Mouse (Mus musculus) gastrocnemius, postnatal 36 days (tissue): Measurements from ENCODE around the gene Crispld2. TPM values are rescaled to one million over a fixed set of nuclear protein-coding genes. Genes with fewer than 3 reads are reported as not detected.

ENCODE experiments used
- DNase-seq, 2 experiments: peaks; one replicate each; pipeline ENCODE4 v3.0.0; 2022
- intact Hi-C: fragments of 180-260 bp; cut with DNase I; formaldehyde crosslinking; loops from one replicate; pipeline ENCODE4 v1.15.1; 2025
- total RNA-seq, 2 experiments: library from RNA; stranded (reverse); gene quantifications; 2 replicates each; pipeline ENCODE4 v1.2.3; 2021

Crispld2 gene
- total RNA-seq, 2 experiments from 2014 or later = 8.1 to 12.3 TPM

DNA sequence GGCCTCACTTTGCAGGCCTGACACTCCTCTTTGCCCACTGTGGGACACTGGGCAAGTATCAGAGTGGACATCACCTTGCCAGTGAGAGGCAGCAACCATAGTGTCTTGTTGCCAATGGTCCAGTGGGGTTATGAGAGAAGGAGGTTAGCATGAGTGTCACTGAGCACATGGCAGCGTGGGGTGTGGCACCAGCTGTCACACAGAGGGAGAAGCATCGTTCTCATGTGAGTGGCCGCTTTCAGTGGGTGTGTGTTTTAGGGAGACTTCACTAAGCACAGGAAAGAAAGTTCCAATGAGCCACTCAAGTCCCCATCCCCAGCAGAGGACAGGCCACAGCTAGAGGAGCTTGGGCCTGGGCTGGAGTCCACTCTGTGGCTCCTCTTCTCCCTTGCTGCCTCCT is 62.6 kb downstream of the Crispld2 start:
- DNase-seq = no peak
- intact Hi-C loops = no loop called here

DNA sequence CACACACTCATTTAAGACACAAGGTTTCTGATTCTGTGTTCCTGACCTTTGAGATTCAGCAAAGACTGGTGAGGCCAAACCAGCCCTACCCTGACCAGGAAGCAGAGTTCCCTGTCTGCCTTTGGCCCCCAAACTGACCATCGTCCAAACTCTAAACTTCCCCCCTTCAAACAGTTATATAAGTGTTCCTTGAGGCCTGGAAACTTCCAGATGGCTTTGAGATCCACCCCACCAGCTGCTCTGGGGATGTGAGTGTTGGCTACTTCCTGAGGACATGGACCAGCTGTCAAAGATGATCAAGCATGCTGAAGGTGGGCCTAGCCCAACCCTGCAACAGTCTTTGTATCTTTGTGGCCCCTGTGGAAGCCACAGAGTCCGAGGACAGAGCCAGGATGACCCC is 64.8 kb downstream of the Crispld2 start:
- DNase-seq = no peak
- intact Hi-C loops = no loop called here

DNA sequence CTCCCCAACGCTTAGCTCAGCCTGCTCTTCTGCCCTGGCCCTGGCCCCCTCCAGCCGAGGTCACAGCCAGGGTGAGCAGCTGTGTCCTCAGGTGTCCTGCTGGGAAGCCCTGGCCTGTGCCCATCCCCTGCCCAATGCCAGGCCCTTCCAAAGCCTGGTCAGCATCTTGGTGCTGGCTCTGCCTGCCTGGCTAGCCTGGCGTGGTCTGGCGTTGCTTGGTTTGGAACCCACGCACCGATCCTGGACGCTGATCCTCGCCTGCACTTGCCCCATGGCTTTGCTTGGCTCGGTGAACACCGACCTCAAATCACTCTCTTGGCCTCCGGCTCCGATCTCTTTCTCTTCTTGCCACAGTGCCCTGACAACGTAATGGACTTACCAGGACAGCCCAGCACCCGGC is 70.5 kb downstream of the Crispld2 start:
- peak; percentile 54 to 62 for DNase-seq
- intact Hi-C loops = loop anchor here (2.0 kb wide), 1 partner anchor 16 kb away; no protein-coding TSS in a partner anchor

DNA sequence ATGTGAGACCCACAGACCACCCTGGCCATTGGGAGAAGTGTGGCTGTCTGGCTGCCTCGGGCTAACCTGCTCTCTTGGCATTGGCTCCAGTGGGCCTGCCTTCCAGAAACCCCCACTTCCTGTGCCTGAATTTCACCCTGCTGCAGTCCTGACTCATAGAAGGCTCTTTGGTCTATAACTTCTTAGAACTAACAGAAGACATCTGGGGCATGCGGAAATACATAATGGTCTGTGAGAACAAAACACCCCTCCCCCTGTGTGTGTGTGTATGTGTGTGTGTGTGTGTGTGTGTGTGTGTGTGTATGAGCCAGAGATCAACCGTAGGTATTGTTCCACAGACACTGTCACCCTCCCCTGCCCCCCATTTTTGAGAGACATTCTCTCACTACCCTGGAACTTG is 71.1 kb downstream of the Crispld2 start:
- DNase-seq = no peak
- intact Hi-C loops = loop anchor here (2.0 kb wide), 1 partner anchor 17 kb away; no protein-coding TSS in a partner anchor

DNA sequence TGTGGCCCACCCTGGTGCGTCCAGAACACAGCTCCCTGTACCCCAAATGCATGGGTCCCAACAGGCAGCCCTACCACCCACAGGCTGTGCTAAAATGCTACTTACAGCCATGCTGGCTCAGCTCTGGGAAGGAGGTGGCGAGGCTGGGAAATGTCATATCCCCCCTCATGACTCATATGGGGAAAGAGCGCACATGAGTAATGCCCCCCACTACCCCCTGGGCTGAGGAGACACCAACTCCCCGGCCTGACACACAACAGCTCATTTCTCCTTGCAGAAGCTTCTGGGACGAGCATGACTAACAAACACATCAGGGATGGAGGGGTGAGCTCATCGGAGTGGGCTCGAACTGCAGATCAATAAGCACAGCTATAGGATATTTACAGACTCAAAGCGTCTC is 73.4 kb downstream of the Crispld2 start:
- intact Hi-C loops = loop anchor here (5.0 kb wide), 1 partner anchor 63 kb away; no protein-coding TSS in a partner anchor
- no peak for DNase-seq

DNA sequence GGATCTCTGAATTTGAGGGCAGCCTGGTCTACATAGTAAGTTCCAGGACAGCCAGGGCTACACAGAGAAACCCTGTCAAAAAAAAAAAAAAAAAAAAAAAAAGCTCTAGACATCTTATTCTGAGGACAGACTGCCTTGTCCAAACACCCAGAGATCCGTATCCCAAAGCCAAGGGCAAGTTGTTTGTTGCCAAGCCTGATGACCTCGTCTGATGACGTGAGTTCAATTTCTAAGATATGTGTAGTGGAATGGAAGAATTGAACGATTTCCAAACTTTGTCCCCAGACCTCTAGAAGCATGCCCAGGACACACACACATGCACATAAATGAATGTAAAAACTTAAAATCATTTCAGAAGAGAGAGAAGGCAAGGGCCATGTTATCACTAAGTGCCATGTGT is 74.0 kb downstream of the Crispld2 start:
- DNase-seq = no peak
- intact Hi-C loops = loop anchor here (5.0 kb wide), 1 partner anchor 64 kb away; no protein-coding TSS in a partner anchor

DNA sequence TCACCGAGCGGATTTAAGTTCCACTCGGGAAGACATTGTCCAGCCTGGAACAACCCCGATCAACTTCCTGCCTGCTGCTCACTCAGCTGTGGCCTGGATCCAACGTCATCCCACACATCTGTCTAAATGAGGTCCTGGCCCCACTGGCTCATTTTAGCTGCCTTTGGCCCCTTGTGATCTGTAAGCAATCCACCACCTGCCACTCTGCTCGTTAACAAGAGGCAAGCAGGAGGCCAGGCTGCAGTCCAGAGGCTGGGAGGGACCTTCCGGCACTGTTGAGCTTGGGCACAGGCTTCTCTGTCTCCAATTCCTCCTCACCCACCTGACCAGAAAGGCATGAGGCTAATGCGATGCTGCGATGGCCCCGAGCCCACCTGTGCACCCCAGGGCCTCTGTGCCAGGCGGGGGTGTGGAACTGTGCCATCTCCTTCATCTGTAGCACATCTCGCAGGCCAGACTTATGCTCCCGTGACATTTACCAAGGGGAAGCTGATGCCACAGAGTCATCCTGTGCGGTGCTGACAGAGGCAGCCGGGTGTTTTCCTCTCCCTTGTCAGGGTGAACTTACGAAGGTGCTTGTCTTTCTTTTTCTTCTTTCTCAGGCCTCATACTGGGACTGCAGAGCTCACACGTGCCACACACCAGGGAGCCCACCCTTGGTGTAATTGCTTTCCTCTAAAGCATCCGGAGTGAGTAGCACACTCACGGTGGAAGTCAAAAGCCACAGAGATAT is 75.9 kb downstream of the Crispld2 start:
- intact Hi-C loops = loop anchor here (5.0 kb wide), 1 partner anchor 66 kb away; no protein-coding TSS in a partner anchor
- DNase-seq = peak; percentile 77 to 83

DNA sequence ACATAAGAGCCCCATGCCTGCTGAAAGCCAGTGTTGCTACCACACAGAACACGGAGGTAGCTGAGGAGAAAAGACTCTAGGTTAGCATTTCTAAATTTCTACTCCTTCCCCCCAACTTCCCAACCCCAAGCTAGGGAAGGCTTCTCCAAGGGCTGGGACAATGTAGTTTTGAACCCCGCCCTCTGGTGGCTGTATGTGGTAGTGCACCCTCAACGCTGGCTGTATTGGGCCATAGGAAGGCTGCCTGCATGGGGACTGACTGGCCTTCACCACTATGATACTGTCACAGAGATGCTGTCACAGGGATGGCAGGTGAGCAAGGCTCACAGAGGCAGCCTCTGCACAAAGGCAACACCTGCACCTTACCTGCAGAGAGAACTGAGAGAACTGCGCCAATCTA is 79.4 kb downstream of the Crispld2 start:
- intact Hi-C loops = loop anchor here (5.0 kb wide), 2 partner anchors 79 to 289 kb away; partner anchors contain the start of gene Crispld2
- peak; percentile 83 to 88 for DNase-seq

DNA sequence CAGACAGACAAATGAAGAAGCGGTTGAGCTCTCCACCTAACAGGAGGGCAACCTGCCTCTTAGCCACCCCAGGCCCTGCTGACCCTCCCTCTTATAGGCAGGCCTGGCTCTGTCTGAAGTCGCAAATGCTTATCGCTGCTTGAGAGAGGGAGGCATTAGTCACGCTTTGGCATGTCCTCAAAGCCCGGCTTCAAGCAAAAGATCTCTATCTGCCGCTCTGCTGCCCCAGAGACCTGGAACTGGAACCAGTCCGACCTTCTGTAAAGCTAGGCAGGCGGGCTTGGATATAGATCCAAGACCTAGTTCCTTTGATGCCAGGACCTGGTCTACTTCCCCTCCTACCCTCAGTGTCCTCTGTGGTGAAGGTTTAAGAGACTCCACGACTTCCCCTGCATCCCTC is 80.0 kb downstream of the Crispld2 start:
- intact Hi-C loops = loop anchor here (5.0 kb wide), 2 partner anchors 80 to 290 kb away; partner anchors contain the start of gene Crispld2
- peak in 1 of 2 experiments; percentile 44 for DNase-seq

DNA sequence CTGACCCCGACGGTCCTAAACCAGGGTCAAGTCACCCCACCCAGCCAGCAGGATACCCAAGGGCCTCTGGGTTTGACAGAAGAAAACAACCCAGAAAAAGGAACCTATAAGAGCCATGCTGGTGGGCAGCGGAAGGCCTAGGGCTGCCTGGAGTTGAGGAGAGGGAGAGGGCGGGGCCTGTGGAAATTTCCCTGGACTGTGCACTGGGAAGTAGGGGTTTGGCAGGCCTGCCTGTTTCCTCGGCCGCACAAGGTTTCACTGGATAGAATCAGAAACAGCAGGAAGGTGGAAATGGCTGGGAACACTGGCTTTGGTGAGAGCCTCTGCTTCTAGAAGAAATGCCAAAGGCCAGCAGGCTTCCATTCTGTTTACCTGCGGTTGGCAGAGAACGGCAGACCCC is 80.6 kb downstream of the Crispld2 start:
- intact Hi-C loops = loop anchor here (5.0 kb wide), 2 partner anchors 81 to 291 kb away; partner anchors contain the start of gene Crispld2
- peak in 1 of 2 experiments; percentile 41 for DNase-seq

DNA sequence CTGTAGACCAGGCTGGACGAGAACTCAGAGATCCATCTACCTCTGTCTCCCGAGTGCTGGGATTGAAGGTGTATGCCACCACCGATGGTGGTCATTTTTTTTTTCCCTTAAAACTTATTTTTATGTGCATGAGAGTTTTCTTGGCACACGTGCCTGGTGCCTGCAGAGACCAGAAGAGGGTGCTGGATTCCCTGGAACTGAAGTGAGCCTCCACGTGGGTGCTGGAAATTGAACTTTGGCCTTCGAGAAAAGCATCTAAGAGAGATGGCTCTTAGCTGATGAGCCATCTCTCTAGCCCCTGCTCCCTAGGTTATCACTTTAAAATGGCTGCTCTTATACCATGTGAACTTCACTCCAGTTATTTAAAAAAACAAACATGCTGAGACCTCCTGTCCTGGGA is 82.3 kb downstream of the Crispld2 start:
- DNase-seq = no peak
- intact Hi-C loops = loop anchor here (5.0 kb wide), 2 partner anchors 82 to 292 kb away; partner anchors contain the start of gene Crispld2

DNA sequence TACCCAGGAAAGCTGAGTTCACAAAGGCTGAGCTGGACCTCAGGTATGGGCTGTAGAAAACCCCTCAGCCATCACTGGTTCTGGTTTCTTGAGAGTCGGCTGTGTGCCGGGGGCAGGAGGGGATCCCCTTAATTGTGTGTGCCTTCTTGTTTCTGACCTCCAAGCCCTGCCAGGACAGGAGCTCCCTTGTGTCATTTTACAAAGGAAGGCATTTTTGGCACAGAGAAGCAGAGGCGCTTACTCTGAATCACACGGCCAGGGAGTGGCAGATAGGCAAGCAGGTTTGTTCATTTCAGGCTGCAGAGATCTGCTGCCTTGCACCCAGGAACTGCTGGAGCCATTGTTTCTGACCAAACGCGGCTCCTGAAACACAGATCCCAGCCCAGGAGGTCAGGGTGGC is 83.1 kb downstream of the Crispld2 start:
- intact Hi-C loops = no loop called here

DNA sequence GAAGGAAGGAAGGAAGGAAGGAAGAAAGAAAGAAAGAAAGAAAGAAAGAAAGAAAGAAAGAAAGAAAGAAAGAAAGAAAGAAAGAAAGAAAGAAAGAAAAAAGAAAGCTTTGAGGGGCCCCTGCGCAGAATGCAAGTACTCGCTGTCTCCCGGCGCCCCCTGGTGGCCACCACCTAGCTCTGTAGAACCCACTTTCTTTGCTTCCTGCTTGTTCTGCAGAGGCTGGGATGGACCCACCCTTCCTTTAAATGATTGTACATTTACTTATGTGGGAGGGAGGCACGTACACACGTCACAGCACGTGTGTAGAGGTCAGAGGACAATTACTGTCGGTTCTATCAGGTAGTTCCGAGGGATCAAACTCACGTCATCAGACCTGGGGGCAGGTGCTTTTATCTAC is 85.8 kb downstream of the Crispld2 start:
- intact Hi-C loops = loop anchor here (1.0 kb wide), 1 partner anchor 134 kb away; no protein-coding TSS in a partner anchor
- peak; percentile 63 to 64 for DNase-seq

More for the DNA sequence above, 83.1 kb downstream of the Crispld2 start:
- DNase-seq = no peak

DNA sequence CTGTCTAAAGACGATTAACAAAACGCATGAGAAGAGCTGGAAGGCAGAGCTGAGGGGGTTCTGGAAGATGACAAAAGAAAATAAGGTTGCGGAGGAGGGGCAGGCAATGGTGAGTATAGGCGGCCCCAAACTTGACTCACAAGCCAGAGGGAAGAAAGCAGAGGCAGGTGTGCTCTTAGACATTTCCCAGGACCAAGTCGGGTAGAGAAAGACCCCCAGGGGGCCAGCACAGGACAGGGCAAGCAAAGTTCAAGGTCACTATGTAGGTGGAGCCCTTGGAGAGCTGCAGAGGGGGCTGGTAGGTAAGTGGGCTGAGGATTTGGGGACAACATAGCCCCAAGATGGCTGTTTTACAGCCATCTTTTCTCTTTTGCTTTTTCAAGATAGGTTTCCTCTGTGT is 87.1 kb downstream of the Crispld2 start:
- DNase-seq = no peak
- intact Hi-C loops = no loop called here

DNA sequence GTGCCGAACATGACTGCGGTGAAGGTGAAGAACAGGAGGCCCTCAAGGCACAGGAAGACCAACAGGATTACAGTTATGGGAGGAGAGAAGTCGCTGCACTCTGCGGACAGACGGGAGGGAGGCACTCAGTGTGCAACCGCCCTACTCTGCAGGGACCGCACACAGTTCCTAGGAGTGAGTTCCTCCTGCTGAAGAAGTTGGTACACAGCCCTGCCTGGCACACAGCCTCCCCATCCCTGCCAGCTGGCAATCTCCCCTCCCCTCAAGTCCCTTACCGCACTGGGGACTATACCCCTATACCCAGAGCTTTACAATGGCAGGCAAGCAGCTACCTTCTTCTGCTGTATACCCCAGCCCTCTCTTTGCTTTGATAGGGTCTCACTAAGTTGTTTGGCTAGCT is 91.0 kb downstream of the Crispld2 start:
- DNase-seq = no peak
- intact Hi-C loops = loop anchor here (10.0 kb wide), 1 partner anchor 378 kb away; the partner anchor contains the start of gene Atp2c2

DNA sequence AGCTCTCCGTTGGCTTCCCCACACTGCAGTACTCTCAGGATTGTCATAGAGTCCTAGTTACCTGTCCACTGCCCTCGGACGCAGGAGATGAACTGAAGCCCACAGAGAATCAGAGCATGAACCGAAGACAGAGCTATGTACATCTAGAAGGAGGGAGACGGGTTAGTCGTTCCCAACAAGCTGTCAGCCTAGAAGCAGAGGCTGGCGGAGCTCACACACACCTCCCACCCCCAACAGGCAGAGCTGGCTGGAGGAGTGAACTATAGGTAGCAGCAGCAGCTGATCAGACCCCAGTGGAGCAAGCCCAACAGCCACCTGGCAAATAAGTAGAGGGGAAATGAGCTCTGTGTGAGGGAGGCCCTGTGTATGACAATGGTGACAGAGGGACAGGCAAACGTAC is 92.5 kb downstream of the Crispld2 start:
- DNase-seq = no peak
- intact Hi-C loops = loop anchor here (10.0 kb wide), 1 partner anchor 380 kb away; the partner anchor contains the start of gene Atp2c2

DNA sequence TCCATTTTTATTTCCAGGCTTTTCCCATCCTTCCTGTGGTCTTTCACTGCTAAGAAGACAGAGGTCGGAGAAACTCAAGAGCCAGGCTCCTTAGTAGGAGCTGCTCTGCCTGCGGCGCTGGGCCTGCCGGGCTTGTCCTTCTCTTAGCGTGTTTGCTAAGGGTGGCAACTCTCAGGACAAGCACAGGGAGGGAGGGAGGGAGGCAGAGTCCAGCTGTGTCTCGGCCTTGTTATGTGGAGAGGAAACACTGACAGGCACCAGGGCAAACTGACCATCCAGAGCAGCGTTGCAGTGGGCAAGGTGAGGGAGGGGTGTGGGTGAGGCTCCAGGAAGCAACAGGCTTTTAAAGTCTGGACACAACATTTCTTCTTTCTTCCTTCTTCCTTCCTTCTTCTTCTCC is 97.3 kb downstream of the Crispld2 start:
- no peak for DNase-seq
- intact Hi-C loops = loop anchor here (10.0 kb wide), 1 partner anchor 385 kb away; the partner anchor contains the start of gene Atp2c2

DNA sequence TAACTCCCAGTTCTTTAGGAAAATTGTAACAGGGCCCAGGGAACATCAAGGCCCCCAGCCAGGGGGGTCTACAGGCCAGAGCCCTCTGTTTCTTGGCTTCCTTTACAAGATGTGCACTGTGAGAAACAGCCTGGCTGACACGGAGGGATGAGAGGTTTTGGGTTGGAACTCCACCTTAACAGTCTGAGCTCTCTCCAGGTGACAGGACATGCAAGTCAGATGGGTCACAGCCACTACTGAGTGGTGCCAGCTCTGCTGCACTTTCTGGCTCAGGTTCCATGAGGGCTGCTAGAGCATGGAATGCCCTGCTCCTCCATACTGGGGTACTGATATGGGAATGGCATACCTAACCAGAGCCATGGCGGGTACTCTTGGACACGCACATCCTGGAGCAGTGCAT is 98.8 kb downstream of the Crispld2 start:
- intact Hi-C loops = no loop called here
- DNase-seq = no peak

DNA sequence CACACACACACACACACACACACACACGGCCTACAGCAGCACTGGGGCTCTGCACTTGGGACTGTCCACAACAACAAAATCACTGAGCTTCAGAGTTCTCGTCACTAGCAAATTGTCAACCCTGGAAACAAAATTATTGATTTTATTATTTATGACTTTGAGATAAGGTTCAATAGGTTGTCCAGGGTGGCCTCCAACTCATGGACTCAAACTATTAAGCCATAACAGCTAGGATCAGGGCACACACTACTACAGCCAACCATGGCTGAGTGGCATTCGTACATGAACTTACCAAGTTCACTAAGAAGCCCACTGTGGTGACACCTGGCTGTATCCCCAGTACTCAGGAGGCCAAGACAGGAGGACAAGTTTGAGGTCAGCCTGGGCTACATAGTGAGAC is 100.9 kb downstream of the Crispld2 start:
- intact Hi-C loops = no loop called here
- no peak for DNase-seq

DNA sequence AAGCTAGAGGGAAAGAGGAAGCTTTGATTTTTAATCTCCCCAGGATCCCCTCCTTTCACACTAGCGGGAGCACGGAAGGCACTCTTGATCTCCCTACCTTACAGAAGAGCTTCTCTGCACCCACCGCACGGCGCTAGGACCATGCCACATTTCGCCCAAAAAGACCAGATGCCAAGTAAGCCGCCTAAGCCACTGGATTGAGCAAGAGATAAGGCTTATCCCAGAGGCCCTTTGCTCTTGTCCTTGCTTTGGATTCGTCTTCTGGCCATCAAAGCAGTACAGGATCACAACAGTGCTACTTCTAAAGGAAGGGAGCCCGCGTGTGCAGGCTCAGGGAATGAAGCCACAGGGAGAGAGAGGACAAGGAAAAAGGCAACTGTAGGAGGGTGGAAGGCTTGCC is 102.6 kb downstream of the Crispld2 start:
- DNase-seq = no peak
- intact Hi-C loops = no loop called here

DNA sequence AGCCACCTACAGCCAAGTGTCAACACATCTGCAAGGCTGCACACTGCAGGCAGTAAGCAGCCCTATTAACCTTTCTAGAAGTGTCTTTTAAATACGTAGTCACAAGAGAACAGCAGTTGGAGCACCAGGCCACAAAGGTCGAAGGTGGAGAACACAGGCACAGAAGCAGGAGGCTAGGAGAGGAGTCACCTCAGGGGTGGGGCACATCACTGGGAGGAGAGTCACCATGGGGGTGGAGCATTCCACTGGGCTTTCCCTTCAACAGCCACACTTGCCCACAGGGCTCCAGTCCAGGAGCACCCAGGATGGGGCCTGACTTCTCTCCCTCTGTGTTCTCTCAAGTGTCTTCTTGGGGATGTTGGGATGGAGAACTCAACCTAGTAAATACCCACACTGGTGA is 104.2 kb downstream of the Crispld2 start:
- intact Hi-C loops = no loop called here
- no peak for DNase-seq
